Mouse (Mus musculus) adrenal gland, adult 8-10 months (tissue): Measurements from ENCODE around the gene Fgd2. TPM values are rescaled to one million over a fixed set of nuclear protein-coding genes. Genes with fewer than 3 reads are reported as not detected.
"Not testable (repeated sequence)": the region's sequence is repeated elsewhere in the genome, so short reads cannot be mapped to it uniquely, and the experiment has no call there.

Experiments
- DNase-seq: peaks from one replicate; pipeline ENCODE4 v3.0.0; 2022
- total RNA-seq, 4 experiments: library from RNA; stranded (reverse); gene quantifications; 2 replicates each; pipeline ENCODE4 v1.2.4; 2022

The Fgd2 gene
- total RNA-seq, result 10 to 100 TPM in 1 of 4 experiments, 1 to 10 TPM in 3; 2.1 to 11.1 (median 6.9) TPM

GRCm38 (mm10) chr17:29360761-29361221 is at the start of gene Fgd2:
Fgd2 (plus strand) TSS chr17:29360914.
- DNase-seq, result no peak

GRCm38 (mm10) chr17:29311602-29312001 is 49.1 kb upstream of the Fgd2 start:
- DNase-seq, result no peak

GRCm38 (mm10) chr17:29312082-29312481 is 48.6 kb upstream of the Fgd2 start:
- DNase-seq, result no peak

GRCm38 (mm10) chr17:29313300-29313699 is 47.4 kb upstream of the Fgd2 start:
- no peak for DNase-seq

GRCm38 (mm10) chr17:29315672-29316465 is 44.8 kb upstream of the Fgd2 start:
- DNase-seq, result no peak

GRCm38 (mm10) chr17:29316891-29317290 is 43.8 kb upstream of the Fgd2 start:
- DNase-seq, result no peak

- not testable (repeated sequence) for DNase-seq
Measured at GRCm38 (mm10) chr17:29317380-29317779, 43.3 kb upstream of the Fgd2 start, which contains the start of gene Pi16. Pi16 (plus strand) TSS chr17:29317680.

- no peak for DNase-seq
Measured at GRCm38 (mm10) chr17:29318731-29319250, 41.9 kb upstream of the Fgd2 start.

- no peak for DNase-seq
Measured at GRCm38 (mm10) chr17:29319476-29319875, 41.2 kb upstream of the Fgd2 start.

GRCm38 (mm10) chr17:29319881-29320639 is 40.7 kb upstream of the Fgd2 start:
- no peak for DNase-seq

- no peak for DNase-seq
Measured at GRCm38 (mm10) chr17:29321765-29322602, 38.7 kb upstream of the Fgd2 start.

- no peak for DNase-seq
Measured at GRCm38 (mm10) chr17:29322603-29322962, 38.1 kb upstream of the Fgd2 start.

GRCm38 (mm10) chr17:29323625-29324024 is 37.1 kb upstream of the Fgd2 start:
- no peak for DNase-seq

- DNase-seq, result no peak
Measured at GRCm38 (mm10) chr17:29325831-29326230, 34.9 kb upstream of the Fgd2 start.

- DNase-seq, result no peak
Measured at GRCm38 (mm10) chr17:29326531-29327529, 33.9 kb upstream of the Fgd2 start.

- DNase-seq, result no peak
Measured at GRCm38 (mm10) chr17:29327691-29328090, 33.0 kb upstream of the Fgd2 start.

- no peak for DNase-seq
Measured at GRCm38 (mm10) chr17:29330221-29330620, 30.5 kb upstream of the Fgd2 start.

GRCm38 (mm10) chr17:29330671-29331410 is 29.9 kb upstream of the Fgd2 start:
- DNase-seq, result peak; percentile 42

- DNase-seq, result no peak
Measured at GRCm38 (mm10) chr17:29332186-29332685, 28.5 kb upstream of the Fgd2 start.
